Mouse (Mus musculus) adrenal gland, adult 18-20 months (tissue): ENCODE results near the gene Plscr1. TPM values are rescaled to one million over a fixed set of nuclear protein-coding genes. Genes with fewer than 3 reads are reported as not detected.
A peak's percentile ranks its signal among the peaks of the same experiment; 100 is the strongest.

Experiments
- DNase-seq, 2 experiments: peaks; one replicate each; pipeline ENCODE4 v3.0.0; 2021 to 2022; ENCODE audit warnings: low spot score in 2 of 2
- total RNA-seq, 2 experiments: library from RNA; stranded (reverse); gene quantifications; 1 replicate in 1 of 2; 2 replicates in 1 of 2; pipeline ENCODE4 v1.2.3; 2021

Plscr1 gene
- total RNA-seq, 2 experiments from 2014 or later, result 7.2 to 11.5 TPM

DNA sequence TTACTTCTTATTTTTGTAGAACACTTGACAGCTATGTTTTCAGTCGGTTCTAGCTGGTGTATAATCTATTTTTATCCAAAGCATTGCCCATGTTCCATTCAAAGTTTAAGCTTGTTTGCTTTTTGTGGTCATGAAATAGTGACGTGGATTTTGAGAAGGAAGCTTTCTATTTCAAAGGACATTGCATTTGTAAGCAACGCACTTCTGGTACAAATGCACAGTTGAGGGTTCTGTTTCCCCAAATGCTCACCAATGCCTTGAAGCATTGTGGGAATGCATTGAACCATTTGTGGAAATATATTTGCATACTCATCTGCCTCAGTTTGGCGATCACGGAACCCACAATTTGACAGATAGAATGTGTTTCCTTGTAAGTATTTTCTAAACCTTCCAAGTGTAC, 3.2 kb downstream of the Plscr1 start:
- DNase-seq, result no peak

DNA sequence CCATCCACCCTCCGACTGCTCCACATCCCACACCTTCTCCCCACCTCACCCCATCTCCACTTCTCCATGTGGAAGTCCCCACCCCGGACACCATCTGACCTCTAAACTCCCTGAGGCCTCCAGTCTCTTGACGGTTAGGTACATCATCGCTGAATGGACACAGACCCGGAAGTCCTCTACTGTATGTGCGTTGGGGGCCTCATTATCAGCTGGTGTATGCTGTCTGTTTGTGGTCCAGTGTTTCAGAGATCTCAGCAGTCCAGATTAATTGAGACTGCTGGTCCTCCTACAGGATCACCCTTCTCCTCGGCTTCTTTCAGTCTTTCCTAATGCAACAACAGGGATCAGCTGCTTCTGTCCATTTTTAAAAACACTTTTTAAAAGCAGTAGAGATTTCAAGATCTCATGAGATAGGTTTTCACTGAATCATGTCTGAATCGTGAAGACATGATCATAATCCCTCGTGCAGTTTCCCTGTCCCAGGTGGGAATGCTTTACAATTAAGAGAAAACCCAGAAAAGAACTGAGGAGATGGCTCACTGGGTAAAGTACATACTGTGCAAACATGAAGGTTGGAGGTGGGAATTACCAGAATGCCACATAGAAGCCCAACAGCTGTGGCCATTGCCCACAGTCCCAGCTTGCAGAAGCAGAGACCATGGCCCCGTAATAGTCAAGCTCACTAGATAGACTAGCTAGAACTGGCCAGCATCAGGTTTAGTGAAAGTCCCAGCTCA, 4.2 kb downstream of the Plscr1 start:
- DNase-seq, result no peak

DNA sequence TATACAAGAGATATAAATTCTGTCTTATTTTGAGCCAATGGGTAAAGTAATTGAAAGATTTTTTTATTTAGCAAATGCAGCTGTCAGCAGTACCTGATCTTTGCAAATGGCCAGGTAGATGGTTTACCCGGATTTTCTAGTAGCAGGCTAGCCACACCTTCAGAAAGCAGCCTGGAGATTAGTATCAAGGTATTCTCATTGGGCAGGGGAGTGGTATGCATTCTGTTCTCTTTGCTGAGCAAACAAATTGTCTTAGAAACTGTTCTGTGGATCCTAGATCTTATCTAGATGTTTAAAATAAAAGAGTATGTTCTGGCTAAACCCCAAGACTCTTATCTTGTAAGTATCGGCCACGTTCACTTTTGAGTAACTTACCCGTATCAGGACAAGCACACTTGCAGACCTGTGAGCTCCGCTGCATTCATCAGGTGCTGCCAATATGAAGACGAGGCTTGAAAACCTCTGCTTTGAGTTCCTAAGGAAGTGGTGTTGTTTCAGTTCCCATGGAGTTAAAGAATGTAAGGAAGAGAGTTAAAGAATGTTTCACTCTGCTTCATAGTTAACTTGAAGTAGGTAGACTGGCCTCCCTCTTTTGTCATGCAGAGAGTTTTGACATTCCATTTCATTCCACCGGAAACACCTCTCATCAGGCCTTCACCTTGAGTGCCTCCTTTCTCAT, 11.1 kb downstream of the Plscr1 start:
- DNase-seq, result no peak

DNA sequence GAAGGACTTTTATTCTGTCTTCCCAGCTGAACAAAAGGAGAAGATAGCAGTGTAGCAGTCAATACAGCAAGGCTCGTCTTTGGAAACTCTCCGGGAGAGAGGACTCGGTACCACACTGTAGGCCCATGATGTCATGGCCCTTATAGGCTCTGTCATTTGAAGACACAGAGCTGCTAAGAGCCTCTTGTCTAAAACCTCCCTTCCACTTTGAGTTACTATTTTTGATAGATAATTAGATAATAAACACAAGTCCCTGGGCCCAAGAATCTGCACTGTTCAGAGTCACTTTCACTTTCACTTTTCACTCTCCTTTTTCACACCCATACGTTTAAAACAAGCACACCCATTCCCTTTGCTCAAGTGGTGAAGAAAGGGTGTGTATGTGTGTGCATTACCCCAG, 16.2 kb downstream of the Plscr1 start:
- DNase-seq, result no peak

DNA sequence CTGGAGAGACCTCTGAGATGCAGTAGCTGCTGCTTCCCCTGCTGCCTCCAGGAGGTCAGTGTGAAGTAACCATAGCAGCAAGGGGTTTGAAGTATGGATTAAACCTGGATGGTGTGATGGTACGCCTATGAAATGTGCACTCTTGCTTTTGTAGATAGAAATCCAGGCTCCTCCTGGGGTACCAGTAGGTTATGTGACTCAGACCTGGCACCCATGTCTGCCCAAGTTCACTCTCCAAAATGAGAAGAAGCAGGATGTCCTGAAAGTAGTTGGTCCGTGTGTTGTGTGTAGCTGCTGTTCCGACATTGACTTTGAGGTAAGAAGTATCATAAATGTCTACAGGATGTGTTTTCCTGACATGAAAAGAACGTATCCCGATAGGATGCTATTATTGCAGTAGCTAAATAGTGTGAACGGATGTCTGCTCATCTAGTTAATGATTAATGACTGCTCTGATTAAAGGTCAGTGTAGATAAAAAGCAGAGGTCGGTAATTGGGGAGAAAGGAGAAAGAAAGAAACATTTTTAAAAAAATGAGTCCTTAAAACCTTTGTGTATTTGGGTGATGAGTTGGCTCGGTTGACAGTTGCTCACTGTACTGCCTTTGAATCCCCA, 17.1 kb downstream of the Plscr1 start:
- no peak for DNase-seq

DNA sequence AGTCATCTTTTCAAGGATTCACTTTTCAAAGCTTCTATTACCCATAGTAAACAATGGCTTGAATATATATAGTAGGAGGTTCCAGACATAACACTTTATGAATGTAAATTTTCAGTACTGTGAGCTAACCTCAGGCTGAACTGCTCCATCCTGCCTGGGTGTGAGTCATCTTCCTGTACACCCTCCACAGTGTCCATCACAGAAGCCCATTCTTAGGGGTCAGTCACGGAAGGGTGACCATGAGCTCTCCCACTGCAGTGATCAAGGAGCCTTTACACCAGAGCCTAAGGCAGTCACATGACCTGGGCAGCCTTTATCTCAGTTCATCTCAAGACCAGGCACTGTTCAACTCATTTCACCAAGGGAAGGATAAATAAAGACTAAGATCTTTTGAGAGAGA, 18.2 kb downstream of the Plscr1 start:
- DNase-seq, result no peak

DNA sequence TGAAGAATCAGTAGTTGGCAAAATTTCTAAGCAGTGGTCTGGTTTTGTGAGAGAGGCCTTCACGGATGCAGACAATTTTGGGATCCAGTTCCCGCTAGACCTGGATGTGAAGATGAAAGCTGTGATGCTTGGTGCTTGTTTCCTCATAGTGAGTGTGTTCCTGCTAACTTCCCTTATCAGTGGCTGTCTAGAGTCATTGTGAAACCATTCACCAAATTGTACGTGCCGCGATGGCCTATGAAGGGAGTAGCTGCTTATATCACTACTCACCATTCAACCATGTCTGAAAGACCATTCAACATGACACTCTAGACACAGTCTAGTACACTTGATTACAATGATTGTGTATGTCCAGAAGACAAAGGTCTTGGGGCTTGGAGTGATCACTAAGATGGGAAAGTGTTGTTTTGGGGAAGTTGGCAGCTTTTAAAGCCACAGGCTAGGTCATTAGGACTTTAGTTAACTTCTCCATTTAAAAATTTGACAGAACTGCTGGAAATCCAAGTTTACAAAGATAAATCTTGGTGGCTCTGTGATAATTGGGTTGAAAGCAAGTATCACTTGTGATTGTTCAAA, 20.4 kb downstream of the Plscr1 start:
- no peak for DNase-seq

DNA sequence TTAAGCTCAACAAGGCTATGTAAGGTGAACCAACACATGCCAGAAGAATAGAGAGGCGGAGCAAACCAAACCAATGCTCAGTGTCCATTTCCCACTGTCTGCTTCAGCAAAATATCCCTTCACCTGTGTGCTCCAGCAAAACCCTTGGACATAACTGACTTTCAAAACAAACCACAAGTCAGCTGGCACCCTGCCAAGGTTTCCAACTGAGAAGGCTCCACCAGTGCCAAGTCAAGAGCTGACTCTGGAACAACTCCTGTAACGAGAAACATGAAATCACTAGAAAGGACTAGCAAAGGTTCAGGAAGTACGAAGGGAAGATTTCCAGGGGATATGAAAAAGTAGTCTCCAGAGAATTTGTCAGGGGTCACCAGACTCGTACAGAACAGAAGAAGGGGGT, 21.4 kb downstream of the Plscr1 start:
- peak; percentile 66 to 72 for DNase-seq

DNA sequence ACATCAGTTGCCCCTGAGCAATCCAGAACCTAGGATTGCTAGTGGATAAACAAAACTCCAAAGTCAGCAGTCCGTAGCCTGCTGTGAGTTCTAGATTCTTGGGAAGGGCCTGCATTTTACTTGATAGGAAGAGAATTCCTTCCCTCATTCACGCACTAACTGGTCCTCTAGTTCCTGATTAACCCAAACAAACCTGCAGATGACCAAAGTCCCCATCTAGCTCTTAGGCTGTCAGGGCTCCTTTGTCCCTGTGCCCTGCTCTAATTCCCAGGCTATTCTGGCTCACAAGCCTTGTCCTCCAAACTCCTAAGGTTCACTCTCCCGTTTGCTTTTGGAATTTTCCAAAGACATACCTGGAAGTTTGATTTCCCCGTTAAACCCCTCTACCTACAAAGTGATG, 23.1 kb downstream of the Plscr1 start:
- no peak for DNase-seq

DNA sequence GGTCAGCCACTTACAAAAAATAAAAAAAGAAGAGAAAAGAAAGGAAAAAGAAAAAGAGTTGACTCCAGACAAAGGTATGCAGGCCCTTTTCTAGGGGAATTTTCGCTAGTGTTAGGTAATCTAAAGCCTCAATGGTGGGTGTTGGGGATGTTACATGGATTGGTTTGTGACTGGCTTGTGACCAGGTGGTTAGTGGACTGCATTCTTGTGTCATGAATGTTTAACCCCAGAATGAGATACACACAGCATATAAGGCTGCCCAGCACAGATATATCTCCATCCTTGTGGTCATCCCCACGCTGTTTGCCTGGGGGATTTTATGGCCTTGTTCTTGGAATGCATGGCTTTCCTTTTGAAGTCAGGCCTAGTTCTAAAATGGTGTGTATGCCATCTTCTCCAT, 23.7 kb downstream of the Plscr1 start:
- DNase-seq, result no peak

DNA sequence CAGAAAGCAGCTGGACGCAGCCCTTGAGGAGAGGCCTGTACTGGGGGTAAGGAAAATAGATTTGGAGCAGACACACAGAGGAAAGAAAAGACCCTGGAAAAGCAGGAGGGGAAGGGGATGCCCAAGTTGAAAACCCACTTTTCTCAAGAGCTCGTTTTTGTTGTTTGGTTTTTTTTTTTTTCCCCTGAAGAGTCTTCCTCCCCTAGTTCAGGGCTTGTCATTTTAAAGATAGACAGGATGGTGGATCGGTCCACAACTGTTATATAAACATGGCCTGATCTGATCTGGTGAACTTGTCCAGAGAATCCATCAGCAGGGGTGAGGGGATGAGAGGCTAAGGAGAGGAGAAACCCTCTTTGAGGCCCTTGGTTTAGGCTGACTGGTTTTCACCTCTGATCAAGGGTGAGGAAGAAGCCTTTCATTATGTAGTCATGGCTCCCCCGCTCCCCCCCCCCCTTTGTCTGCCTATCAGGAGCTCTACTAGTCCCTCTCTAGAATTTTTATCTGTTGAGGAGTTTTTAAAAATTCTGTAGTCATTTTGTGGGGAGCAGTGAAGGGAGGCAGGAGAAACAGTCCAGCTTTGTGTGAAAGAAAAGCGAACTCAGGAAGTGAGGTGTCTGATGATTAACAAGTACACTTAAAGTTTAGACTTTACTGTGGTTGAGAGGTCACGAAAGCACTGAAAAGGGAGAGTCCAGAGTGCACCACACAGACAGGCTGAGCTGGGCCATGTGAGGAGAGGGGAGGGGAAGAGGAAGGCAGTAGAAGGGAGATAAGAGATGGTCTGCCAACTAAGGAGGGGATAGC, 24.6 kb downstream of the Plscr1 start:
- no peak for DNase-seq

DNA sequence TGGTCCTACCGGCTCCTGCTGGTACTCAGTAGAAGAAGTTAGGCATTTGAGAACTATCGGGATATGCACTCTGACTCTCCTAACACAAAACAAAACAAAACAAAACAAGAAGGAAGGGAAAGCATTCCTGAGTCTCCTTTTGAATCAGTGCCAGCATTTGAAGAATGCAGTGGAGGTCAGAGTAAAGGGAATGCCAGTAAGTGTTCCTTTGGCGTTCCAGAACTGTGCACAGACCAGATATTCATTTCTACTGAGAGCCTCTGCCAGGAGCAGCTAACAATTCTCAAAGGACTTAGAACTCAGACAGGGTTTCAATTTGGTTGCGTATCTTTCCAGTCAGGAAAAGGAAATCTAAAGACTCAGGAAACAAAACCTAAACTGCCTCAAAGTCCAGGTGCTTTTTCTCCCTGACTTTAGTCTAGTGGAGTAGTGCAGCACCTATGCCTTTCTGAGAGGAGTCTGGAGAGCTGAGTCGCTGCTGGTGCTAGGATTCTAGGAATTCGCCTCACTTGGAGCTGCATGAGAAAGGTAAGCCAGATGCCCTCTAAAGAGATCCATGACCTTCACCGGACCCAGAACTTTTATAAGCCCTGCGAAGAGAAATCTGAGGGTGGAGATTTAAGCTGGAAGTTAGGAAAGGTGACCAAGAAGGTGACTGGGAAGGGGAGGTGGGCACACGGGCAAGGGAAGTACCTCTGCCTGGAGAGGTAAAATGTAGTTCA, 26.1 kb downstream of the Plscr1 start, which contains the start of gene Plscr2:
Gene Plscr2, plus strand, starts transcription at position 117 of the 722 bp plus-strand sequence.
- DNase-seq, result no peak

DNA sequence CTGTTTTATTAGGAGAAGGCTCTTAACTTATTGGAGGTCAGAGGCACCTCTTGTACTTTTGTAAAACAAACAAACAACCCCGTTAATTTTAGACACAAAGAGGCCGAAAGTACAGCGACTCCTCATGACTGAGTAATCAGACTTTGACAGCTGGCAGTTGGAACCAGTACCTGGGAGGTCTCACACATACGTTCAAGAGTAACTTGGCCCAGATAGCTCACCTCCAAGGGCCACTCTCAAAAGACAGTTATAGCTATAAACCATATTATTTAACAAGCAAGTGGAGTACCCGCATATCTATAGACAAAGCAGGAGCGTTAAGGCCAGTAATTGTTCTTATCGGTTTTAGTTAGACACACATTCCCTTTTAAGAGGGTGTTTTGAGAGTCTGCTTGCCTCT, 26.8 kb downstream of the Plscr1 start:
- no peak for DNase-seq

DNA sequence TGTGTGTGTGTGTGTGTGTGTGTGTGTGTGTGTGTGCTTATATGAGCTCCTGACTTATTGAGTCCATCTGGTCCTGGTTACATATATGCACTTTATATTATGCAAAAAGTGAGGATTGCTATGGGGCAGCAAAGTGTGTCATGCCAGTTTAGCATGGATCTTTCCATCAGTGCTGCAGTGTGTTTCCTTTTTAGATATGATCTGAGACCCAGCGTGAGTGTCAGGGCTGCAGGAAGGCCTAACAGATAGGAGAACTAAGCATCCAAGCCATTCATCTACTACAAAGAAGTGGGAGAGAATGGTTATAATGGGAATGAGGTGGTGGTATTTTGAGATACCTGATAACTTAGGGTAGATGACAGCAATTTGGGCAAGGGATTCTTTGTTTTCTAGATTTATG, 30.5 kb downstream of the Plscr1 start:
- DNase-seq, result no peak

DNA sequence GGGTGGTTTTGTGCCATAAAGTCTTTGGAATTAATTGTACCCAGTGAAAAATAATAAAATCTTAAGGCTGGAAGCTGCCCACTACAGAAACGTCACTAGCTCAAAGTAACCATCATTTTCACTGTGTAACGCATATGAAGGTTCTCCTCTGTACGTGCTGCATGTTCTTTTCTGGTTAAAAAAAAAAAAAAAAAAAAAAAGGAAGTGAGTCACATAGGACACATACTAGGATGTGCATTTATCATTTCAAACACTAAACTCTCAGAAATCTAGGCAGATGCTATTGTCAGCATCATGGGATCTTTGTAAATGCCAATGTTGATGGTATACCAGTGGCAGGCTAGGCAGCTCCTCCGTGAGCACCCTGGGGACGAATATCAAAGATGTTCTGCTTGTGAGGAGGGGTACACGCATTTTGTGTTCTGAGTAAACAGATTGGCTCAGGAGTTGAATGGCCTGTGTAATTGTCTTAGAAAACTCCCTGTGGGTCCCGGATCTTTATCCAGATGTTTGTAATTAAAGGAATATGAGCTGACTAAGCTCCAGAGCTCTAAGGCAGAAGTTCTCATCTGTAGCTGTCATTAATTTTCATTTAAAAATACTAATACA, 33.1 kb downstream of the Plscr1 start:
- no peak for DNase-seq

DNA sequence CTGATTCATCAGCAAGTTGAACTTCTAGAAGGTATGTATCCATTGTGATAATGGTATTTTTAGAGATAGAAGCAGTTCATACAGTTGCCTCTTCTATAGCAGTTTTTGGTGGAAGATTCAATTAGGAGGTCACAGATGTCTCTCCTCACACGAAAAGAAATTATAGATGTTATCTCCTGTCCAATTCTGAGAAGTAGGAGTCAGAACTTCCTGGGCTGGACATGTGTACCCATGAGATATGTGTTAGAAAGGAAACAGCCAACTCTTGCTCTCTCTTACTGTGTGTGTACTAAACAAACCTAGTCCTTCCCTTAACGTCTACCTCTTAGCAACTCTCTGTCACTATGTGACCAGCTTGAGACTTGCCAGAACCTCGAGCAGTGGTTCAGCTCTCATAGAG, 40.1 kb downstream of the Plscr1 start:
- no peak for DNase-seq

DNA sequence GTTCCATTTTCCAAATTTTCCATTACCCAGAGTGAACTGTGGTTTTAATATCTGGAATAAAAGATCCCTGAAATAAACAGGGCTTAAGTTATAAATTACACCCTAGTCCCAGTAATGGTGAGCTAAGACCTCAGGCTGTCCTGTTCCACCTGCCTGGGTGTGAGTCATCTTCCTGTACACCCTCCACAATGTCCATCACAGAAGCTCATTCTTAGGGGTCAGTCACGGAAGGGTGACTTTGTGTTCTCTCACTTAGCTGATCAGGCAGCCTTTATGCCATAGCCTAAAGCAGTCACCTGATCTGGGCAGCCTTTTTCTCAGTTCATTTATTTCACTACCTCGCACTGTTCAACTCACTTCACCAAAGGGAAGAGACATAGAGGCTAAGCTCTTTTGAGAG, 42.6 kb downstream of the Plscr1 start:
- DNase-seq, result no peak

DNA sequence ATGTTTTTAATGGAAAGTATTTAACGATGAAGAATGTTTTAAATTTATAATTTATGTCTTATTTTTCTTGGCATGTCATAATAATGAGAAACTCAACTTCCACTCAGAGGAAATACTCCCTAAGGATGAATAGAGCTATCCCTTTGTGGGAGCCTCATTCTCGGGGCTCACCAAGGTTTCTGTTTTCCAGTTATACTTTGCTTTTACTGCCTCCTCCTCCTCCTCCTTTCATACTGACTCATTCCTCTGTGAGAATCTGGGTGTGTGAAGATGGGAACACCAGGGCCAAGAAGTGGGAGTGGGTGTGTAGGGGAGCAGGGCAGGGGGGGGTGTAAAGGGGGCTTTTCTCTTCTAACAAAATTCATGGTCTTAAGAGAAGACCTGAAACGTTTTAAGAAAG, 43.4 kb downstream of the Plscr1 start:
- no peak for DNase-seq

DNA sequence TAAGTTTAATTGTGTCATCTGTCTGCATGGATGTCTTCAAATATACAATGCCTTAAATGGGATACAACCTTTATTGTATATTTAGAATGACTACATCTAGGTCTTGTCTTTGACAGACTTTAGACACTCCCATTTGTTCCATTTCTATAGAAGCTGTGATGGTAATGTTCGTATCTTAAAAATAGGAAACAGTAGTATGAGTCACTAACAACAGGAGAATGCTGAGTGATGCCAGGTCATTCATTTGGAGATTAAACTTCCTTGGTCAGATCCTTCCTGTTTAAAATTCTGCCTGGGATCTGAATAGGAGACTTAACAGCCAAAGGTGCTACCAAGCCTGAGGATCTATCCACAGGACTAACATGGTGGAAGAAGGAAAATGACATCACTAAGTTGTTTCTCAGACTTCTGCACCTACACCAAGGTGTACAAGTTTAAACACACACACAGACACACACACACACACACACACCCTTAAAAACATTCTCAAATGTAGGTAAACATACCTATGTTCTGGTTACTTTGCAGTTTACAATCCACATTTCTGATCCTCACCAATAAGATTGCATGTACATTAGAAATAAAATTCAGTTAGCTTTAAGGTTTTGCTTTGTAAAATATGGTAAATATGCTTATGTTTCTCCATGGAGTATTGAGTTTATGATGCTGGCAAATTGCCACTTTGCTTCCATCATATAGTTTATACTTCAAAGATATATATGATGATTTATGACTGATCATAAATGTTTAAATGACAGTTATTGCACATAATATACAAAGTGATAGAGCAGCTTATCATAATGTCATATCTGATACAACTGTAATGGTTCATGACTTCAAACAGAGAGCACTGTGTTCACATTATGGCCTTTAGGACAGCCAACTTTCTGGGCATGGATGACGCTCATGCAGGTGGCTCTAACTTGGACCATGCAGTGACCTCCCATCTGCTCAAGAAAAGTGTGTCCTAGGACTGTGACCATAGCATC, 44.3 kb downstream of the Plscr1 start:
- no peak for DNase-seq
